Mouse (Mus musculus): ENCODE measurements around the gene Stox2. TPM values are rescaled to one million over a fixed set of nuclear protein-coding genes. Genes with fewer than 3 reads are reported as not detected.
A peak's percentile ranks its signal among the peaks of the same experiment; 100 is the strongest.

Gene Stox2
- polyA plus RNA-seq, 1 experiment from 2014 or later = 33.5 TPM

GRCm38 (mm10) chr8:47243631-47244030 lies 202.5 kb downstream of the Stox2 start:
- Histone ChIP-seq H3K4me3 (peak overlapping the region; percentile 33), H3K4me2 (peak overlapping the region; percentile 60), H3K9ac (peak overlapping the region; percentile 66), H3K27ac (replicated peaks) (peak overlapping the region; percentile 90), H3K4me1 (replicated peaks) (peaks cover 88% of the 10 kb centered on the region), H3K9me3 (no peaks in the 10 kb centered on the region), H3K36me3 (no peaks in the 10 kb centered on the region), H3K27me3 (no peaks in the 10 kb centered on the region)
- ATAC-seq (ENCODE audit: low read depth) = no peak
- 33% methylated on average over 12 of the region's 12 CpGs for WGBS

- Histone ChIP-seq H3K36me3 (no peaks in the 10 kb centered on the region), H3K27me3 (no peaks in the 10 kb centered on the region), H3K4me3 (peak overlapping the region; percentile 33), H3K4me2 (peak overlapping the region; percentile 60), H3K4me1 (replicated peaks) (peaks cover 86% of the 10 kb centered on the region), H3K9me3 (no peaks in the 10 kb centered on the region), H3K9ac (peak overlapping the region; percentile 66), H3K27ac (replicated peaks) (peak overlapping the region; percentile 90)
- peak; percentile 82 for ATAC-seq (ENCODE audit: low read depth)
- 26% methylated on average over 8 of the region's 8 CpGs for WGBS
Observed at GRCm38 (mm10) chr8:47243016-47243630, 203.0 kb downstream of the Stox2 start.

- Histone ChIP-seq H3K9me3 (no peaks in the 10 kb centered on the region), H3K27me3 (no peaks in the 10 kb centered on the region), H3K9ac (peak overlapping the region; percentile 66), H3K4me3 (peak overlapping the region; percentile 33), H3K27ac (replicated peaks) (peak overlapping the region; percentile 90), H3K4me2 (peak overlapping the region; percentile 60), H3K4me1 (replicated peaks) (peaks cover 88% of the 10 kb centered on the region), H3K36me3 (no peaks in the 10 kb centered on the region)
- 7% methylated on average over 17 of the region's 17 CpGs for WGBS
- peak; percentile 98 for ATAC-seq (ENCODE audit: low read depth)
Observed at GRCm38 (mm10) chr8:47242207-47243004, 203.8 kb downstream of the Stox2 start.

GRCm38 (mm10) chr8:47241421-47242078 lies 204.6 kb downstream of the Stox2 start:
- H3K27ac ChIP-seq (replicated peaks) = peak overlapping the region; percentile 90
- WGBS = 30% methylated on average over 13 of the region's 13 CpGs

GRCm38 (mm10) chr8:47240871-47241270 lies 205.3 kb downstream of the Stox2 start:
- Histone ChIP-seq H3K9me3 (no peaks in the 10 kb centered on the region), H3K4me2 (peak overlapping the region; percentile 60), H3K27me3 (no peaks in the 10 kb centered on the region), H3K27ac (replicated peaks) (peak overlapping the region; percentile 90), H3K4me3 (no peak overlapping the region), H3K4me1 (replicated peaks) (peaks cover 87% of the 10 kb centered on the region), H3K9ac (no peak overlapping the region; the same call in 1 of the 2 replicates), H3K36me3 (no peaks in the 10 kb centered on the region)
- 36% methylated on average over 4 of the region's 4 CpGs for WGBS
- no peak for ATAC-seq (ENCODE audit: low read depth)

More at GRCm38 (mm10) chr8:47241421-47242078, 204.6 kb downstream of the Stox2 start:
- Histone ChIP-seq H3K9me3 (no peaks in the 10 kb centered on the region), H3K27me3 (no peaks in the 10 kb centered on the region), H3K4me3 (peak overlapping the region; percentile 33), H3K36me3 (no peaks in the 10 kb centered on the region), H3K4me1 (replicated peaks) (peaks cover 88% of the 10 kb centered on the region), H3K4me2 (peak overlapping the region; percentile 60), H3K9ac (peak overlapping the region; percentile 66)
- ATAC-seq (ENCODE audit: low read depth) = no peak

GRCm38 (mm10) chr8:47240266-47240665 lies 205.9 kb downstream of the Stox2 start:
- H3K27me3 ChIP-seq = no peaks in the 10 kb centered on the region
- H3K4me1 ChIP-seq (replicated peaks) = peaks cover 81% of the 10 kb centered on the region
- H3K9me3 ChIP-seq = no peaks in the 10 kb centered on the region
- 33% methylated on average over 7 of the region's 7 CpGs for WGBS
- H3K4me3 ChIP-seq = no peak overlapping the region
- peak overlapping the region; percentile 60 for H3K4me2 ChIP-seq
- ATAC-seq (ENCODE audit: low read depth) = no peak
- no peak overlapping the region for H3K9ac ChIP-seq
- no peaks in the 10 kb centered on the region for H3K36me3 ChIP-seq
- peak overlapping the region; percentile 49; the same call in 1 of the 2 replicates for H3K27ac ChIP-seq (replicated peaks)

- no peak overlapping the region for H3K4me3 ChIP-seq
- no peaks in the 10 kb centered on the region for H3K9me3 ChIP-seq
- 40% methylated on average over 3 of the region's 3 CpGs for WGBS
- no peak overlapping the region for H3K9ac ChIP-seq
- H3K36me3 ChIP-seq = no peaks in the 10 kb centered on the region
- no peak for ATAC-seq (ENCODE audit: low read depth)
- H3K27me3 ChIP-seq = no peaks in the 10 kb centered on the region
- peaks cover 35% of the 10 kb centered on the region for H3K4me1 ChIP-seq (replicated peaks)
- H3K4me2 ChIP-seq = no peak overlapping the region
- no peak overlapping the region for H3K27ac ChIP-seq (replicated peaks)
Observed at GRCm38 (mm10) chr8:47232081-47232480, 214.1 kb downstream of the Stox2 start.

- H3K27me3 ChIP-seq = no peaks in the 10 kb centered on the region
- H3K4me1 ChIP-seq (replicated peaks) = peaks cover 25% of the 10 kb centered on the region
- H3K36me3 ChIP-seq = no peaks in the 10 kb centered on the region
- H3K9me3 ChIP-seq = no peaks in the 10 kb centered on the region
- ATAC-seq (ENCODE audit: low read depth) = no peak
- H3K9ac ChIP-seq = no peak overlapping the region
- 89% methylated on average over 5 of the region's 5 CpGs for WGBS
- no peak overlapping the region for H3K4me3 ChIP-seq
- H3K4me2 ChIP-seq = no peak overlapping the region
- H3K27ac ChIP-seq (replicated peaks) = no peak overlapping the region
Observed at GRCm38 (mm10) chr8:47230057-47230456, 216.1 kb downstream of the Stox2 start.

GRCm38 (mm10) chr8:47221851-47222250 lies 224.3 kb downstream of the Stox2 start:
- Histone ChIP-seq H3K9me3 (no peaks in the 10 kb centered on the region), H3K27me3 (no peaks in the 10 kb centered on the region), H3K36me3 (no peaks in the 10 kb centered on the region), H3K4me2 (no peak overlapping the region), H3K4me3 (no peak overlapping the region), H3K9ac (no peak overlapping the region), H3K4me1 (replicated peaks) (peaks cover 55% of the 10 kb centered on the region), H3K27ac (replicated peaks) (no peak overlapping the region)
- WGBS = 71% methylated on average over 5 of the region's 5 CpGs
- ATAC-seq (ENCODE audit: low read depth) = no peak

- Histone ChIP-seq H3K4me2 (no peak overlapping the region), H3K4me1 (replicated peaks) (peaks cover 60% of the 10 kb centered on the region), H3K4me3 (no peak overlapping the region), H3K36me3 (no peaks in the 10 kb centered on the region), H3K27me3 (no peaks in the 10 kb centered on the region), H3K27ac (replicated peaks) (no peak overlapping the region), H3K9ac (no peak overlapping the region), H3K9me3 (no peaks in the 10 kb centered on the region)
- no peak for ATAC-seq (ENCODE audit: low read depth)
- 58% methylated on average over 10 of the region's 10 CpGs for WGBS
Observed at GRCm38 (mm10) chr8:47221191-47221590, 225.0 kb downstream of the Stox2 start.

- peaks cover 68% of the 10 kb centered on the region for H3K4me1 ChIP-seq (replicated peaks)
- H3K4me2 ChIP-seq = no peak overlapping the region
- H3K4me3 ChIP-seq = no peak overlapping the region
- H3K27ac ChIP-seq (replicated peaks) = no peak overlapping the region
- H3K36me3 ChIP-seq = no peaks in the 10 kb centered on the region
- WGBS = 34% methylated on average over 5 of the region's 5 CpGs
- H3K27me3 ChIP-seq = no peaks in the 10 kb centered on the region
- no peak overlapping the region for H3K9ac ChIP-seq
- no peaks in the 10 kb centered on the region for H3K9me3 ChIP-seq
- ATAC-seq (ENCODE audit: low read depth) = no peak
Observed at GRCm38 (mm10) chr8:47220390-47220789, 225.8 kb downstream of the Stox2 start.

GRCm38 (mm10) chr8:47218536-47218935 lies 227.6 kb downstream of the Stox2 start:
- Histone ChIP-seq H3K36me3 (no peaks in the 10 kb centered on the region), H3K4me1 (replicated peaks) (peaks cover 80% of the 10 kb centered on the region), H3K4me3 (no peak overlapping the region), H3K27ac (replicated peaks) (peak overlapping the region; percentile 82), H3K9me3 (no peaks in the 10 kb centered on the region), H3K4me2 (no peak overlapping the region), H3K27me3 (no peaks in the 10 kb centered on the region), H3K9ac (peak overlapping the region; percentile 54)
- ATAC-seq (ENCODE audit: low read depth) = peak; percentile 54; the same call in 1 of the 2 replicates
- WGBS = 39% methylated on average over 6 of the region's 6 CpGs
